Mouse (Mus musculus) spleen, adult 2 months (tissue): ENCODE measurements around the gene Krtap2-4.

Experiments
- CTCF ChIP-seq: fragments of 200-500 bp; IDR thresholded peaks from 2 replicates; pipeline ENCODE4 v1.5.1; 2011; ENCODE audit warnings: mild to moderate bottlenecking, inconsistent platforms; ENCODE audit not compliant: insufficient read depth, insufficient read length, insufficient replicate concordance; ENCODE audit errors: extremely low read depth
- POLR2A ChIP-seq: fragments of 200-500 bp; IDR thresholded peaks from 2 replicates; pipeline ENCODE4 v1.6.1; 2011; ENCODE audit warnings: low read depth, low read length, inconsistent platforms

- no peak for TF ChIP-seq CTCF
- no peak for TF ChIP-seq POLR2A
These were observed 26.3 kb upstream of the Krtap2-4 start for GRCm38 (mm10) chr11:99640926-99641325.
